Mouse (Mus musculus): ENCODE data around the gene Metap2. TPM values are rescaled to one million over a fixed set of nuclear protein-coding genes. Genes with fewer than 3 reads are reported as not detected.
A peak's percentile ranks its signal among the peaks of the same experiment; 100 is the strongest.
"Not testable (repeated sequence)": the region's sequence is repeated elsewhere in the genome, so short reads cannot be mapped to it uniquely, and the experiment has no call there.

The Metap2 gene
- total RNA-seq, 4 experiments from 2014 or later: 123 to 209 (median 165) TPM

DNA sequence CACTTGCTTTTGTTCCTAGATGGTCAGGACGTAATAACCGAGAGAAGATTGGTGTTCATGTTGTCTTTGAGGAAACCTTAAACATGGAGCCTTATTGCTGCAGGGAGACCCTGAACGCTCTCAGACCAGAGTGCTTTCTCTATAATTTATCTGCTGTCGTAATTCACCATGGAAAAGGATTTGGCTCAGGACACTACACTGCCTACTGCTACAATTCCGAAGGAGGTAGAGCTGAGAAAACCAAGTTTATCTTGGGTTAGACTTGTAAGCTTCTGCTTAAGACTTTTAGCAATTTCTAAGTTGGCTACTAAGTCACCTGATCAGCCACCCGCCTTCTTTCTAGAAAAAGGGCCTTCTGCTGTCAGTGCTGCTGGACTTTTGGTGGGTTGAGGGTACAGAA, 40.8 kb downstream of the Metap2 start:
- DNase-seq (ENCODE audit: low spot score in 2 of 2): no peak

GRCm38 (mm10) chr10:93855126-93855525, 41.8 kb downstream of the Metap2 start:
- DNase-seq (ENCODE audit: low spot score in 2 of 2): no peak

DNA sequence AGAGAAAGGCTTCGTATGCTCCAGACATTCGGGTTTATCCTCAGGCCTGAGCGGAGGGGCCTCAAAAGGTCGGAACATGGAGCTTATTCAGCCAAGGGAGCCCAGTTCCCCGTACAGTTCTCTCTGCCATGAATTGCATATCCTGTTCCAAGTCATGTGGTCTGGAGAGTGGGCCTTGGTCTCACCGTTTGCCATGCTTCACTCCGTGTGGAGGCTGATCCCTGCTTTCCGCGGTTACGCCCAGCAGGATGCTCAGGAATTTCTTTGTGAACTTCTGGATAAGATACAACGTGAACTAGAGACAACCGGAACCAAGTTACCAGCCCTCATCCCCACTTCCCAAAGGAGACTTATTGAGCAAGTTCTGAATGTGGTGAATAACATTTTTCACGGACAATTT, 50.2 kb downstream of the Metap2 start:
- DNase-seq (ENCODE audit: low spot score in 2 of 2): no peak

DNA sequence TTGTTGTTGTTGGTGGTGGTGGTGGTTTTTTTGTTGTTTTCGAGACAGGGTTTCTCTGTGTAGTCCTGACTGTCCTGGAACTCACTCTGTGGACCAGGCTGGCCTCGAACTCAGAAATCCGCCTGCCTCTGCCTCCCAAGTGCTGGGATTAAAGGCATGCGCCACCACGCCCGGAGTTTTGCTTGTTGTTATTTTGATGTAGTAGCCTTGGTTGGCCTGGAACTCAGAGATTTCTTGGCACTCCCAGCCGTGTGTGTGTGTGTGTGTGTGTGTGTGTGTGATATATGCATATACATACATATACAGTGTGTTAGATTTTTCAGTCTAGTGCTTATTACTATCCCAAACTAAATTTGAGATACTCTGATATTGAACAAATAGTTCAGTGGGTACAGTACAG, 61.8 kb downstream of the Metap2 start:
- not testable (repeated sequence) for DNase-seq (ENCODE audit: low spot score in 2 of 2)

DNA sequence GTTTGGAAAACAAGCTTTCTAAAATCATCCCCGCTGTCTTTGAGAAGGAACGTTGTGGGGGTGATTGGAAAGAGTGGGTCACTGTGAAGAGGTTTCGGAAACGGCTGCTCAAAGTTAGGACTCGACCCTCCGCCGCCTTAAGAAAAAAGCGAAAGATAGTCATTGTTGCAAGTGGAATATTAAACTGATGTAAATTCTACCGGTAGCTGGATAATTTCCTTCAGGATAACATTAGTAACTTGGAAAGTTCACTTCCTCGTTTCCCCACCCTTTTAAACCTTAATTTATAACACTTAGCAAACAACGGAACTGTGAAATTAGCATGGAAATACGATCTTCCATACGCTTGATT, 62.5 kb downstream of the Metap2 start:
- no peak for DNase-seq (ENCODE audit: low spot score in 2 of 2)

DNA sequence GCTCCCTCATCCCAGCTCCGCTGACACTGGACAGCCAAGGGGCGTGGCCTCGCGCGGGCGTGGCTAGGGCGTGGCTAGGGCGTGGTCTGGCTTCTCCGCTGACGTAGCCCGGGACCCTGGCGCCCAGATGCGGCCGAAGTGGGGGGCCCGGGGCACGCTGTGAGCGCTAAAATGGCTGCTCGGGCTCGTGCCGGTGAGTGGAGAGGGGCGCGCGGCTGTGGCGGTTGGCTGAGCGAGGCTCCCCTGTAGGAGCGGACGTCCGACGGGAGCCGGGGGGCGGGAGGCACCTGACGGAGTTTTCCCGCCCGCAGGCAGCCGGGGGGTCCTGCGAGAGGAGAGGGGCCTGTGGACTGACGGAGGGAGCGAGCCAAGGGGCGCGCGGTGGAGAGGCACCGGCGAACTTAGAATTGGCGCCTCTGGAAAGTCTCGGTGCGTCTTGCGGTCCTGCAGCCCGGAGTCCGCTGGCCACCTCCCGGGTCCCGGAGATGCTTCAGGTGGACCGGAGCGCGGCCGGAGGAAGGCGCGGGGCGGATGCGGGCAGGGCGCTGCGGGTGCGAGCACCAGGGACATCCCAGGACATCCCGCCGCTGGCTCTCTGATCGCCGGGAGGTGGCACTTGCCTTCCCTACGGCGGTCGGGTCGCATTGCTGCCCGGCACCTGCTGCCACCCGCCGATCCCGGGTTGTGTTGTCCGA, 63.0 kb downstream of the Metap2 start:
- DNase-seq (ENCODE audit: low spot score in 2 of 2): peak; percentile 19 to 43

- no peak for DNase-seq (ENCODE audit: low spot score in 2 of 2)
Observed at GRCm38 (mm10) chr10:93833370-93833698, 63.6 kb downstream of the Metap2 start.

- DNase-seq (ENCODE audit: low spot score in 2 of 2): no peak
Observed at GRCm38 (mm10) chr10:93832811-93833210, 64.1 kb downstream of the Metap2 start.

GRCm38 (mm10) chr10:93831730-93832574, 64.9 kb downstream of the Metap2 start:
- DNase-seq (ENCODE audit: low spot score in 2 of 2): no peak

DNA sequence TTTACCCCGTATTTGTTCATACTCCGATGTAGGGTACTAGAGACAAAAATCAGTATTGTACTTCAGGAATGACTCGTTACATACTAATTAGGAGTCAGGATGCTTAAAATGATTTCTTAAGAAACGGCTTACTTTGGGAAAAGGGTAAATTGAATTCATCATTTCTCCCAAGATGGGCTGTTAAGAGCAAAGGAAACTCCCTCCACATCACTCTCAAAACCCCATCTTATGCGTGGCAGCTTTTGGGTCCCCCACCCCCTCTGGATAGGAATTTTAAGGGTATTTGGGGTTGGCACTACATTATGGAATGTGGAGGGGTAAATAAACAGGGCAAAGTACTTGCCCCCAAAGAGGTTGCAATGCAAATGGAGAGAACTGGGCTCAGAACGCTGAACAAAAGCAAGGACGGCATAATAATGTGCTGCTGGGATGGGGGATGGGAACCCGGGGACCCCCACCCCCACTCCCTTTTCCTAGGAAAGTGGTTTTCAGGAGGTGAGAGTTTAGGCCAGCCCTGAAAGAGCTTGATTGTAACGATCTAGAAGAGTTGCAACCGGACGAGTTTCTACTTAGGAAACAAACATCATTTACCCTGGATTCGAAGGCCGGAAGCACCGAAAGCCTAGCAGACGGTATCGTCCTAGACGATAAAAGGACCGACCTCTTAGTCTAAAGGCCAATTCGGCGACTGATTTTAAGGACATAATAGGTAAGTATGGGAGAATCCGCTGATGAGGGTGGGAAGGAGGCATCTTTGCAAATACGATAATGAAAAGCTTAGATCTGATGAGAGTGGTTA, 65.8 kb downstream of the Metap2 start, which contains the start of gene Usp44:
Gene Usp44 (plus strand): TSS at position 625 of the 799 bp plus-strand sequence.
- no peak for DNase-seq (ENCODE audit: low spot score in 2 of 2)

GRCm38 (mm10) chr10:93829898-93830831, 66.7 kb downstream of the Metap2 start:
- DNase-seq (ENCODE audit: low spot score in 2 of 2): no peak

GRCm38 (mm10) chr10:93818661-93819060, 78.2 kb downstream of the Metap2 start:
- peak; percentile 19 to 41 for DNase-seq (ENCODE audit: low spot score in 2 of 2)

DNA sequence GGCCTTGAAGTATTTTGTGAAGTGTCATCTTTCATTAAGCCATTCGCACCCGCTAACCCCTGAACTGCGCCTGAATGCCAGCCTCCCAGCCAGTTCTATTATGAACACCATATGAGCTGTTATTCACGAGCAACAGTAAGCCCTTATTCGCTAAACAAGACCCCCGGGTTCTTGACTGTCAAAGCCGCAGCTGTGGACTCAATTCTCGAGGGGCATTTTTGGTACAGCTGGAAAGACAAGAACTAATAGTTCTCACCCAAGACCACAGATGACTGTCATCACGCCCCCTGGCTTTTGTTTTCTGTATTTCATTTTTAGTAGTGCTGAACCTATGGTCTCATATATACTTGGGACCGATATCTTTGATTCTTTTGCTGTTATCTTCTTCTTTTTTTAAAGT, 83.1 kb downstream of the Metap2 start:
- no peak for DNase-seq (ENCODE audit: low spot score in 2 of 2)

DNA sequence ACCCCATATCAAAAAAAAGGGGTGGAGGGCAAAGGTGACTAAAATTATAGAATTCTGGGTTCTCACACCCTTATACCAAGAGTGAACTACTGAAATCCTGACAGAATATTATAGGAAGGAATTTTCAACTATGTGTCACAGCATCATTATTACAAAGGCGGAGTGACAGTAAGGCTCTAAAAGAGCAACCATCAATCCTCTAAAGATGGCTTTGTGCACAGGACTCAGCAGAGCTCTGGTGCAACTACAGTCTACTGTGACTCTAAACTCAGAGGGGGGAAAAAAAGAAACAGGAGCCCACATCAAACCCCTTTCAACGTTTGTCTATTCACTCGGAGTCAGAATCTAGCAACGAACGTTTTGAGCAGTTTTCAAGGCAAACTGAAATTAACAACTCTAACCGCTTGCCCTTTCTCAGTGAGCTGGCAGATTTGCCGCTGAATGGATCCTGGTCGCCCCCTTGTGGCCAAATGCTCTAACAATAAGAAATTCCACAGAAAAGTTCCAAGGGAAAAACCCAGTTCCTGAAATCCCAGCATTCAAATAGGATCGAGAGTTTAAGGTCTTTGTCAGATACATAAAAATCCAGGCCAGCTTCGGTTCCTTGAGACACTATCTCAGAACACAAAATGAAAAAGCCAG, 84.0 kb downstream of the Metap2 start:
- DNase-seq (ENCODE audit: low spot score in 2 of 2): peak; percentile 30 to 41

GRCm38 (mm10) chr10:93812098-93812497, 84.8 kb downstream of the Metap2 start:
- no peak for DNase-seq (ENCODE audit: low spot score in 2 of 2)

DNA sequence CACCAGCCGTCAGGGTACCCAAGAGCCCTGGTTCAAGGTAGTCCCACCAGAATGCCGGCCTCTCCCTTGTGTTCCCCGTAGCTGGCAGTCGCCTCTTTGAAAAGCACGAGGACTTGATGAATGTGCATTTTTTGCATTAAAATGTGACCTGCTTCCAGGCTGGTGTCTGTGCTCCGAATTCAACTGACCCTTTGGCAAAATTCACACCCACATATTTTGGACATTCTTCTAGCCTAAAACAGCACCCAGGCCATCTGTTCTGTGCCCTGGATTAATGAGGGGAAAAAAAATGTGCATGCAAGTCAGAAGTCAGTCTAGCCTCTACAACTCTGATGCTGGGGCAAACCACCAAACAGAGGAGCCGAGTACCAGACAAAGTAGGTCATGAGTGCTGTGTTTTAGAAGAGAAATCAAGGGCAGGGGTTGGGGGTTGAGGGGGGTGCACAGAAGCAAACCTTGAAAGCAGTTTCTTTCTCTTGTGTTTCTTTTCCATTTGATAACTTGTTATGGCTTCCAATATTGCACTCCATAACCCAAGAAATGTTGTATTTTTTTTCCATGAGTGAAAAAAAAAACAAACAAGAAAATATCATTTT, 86.2 kb downstream of the Metap2 start:
- DNase-seq (ENCODE audit: low spot score in 2 of 2): no peak

GRCm38 (mm10) chr10:93809438-93809837, 87.5 kb downstream of the Metap2 start:
- not testable (repeated sequence) for DNase-seq (ENCODE audit: low spot score in 2 of 2)

Data from gastrocnemius, adult 8-10 months (tissue).